Mouse (Mus musculus): ENCODE measurements around the gene Mrpl44. TPM values are rescaled to one million over a fixed set of nuclear protein-coding genes. Genes with fewer than 3 reads are reported as not detected.

Gene Mrpl44
- polyA plus RNA-seq (2015; fragmentation: Nextera tagmentation; extraction: Ambion mirVana): 49.7 and 60.0 TPM in 2 replicates

GRCm38 (mm10) chr1:79775927-79776458 is at the start of gene Mrpl44, which contains the start of gene Wdfy1:
TSS of gene Mrpl44 (plus strand) at chr1:79776018.
TSS of gene Wdfy1 (minus strand) at chr1:79776143.
- peak within 1 kb of the TSS; percentile 94 for H3K4me3 ChIP-seq
- 0 out of 2 replicates have a peak, but pooled peaks cover 2% of the 10 kb centered on the region for H3K4me1 ChIP-seq
- no peaks in the 10 kb centered on the region for H3K9me3 ChIP-seq
- ATAC-seq (ENCODE audit: insufficient number of reproducible peaks, insufficient read depth, low FRiP score, low TSS enrichment, low read depth): peak; percentile 97
- H3K27ac ChIP-seq: peak within 1 kb of the TSS; percentile 89
- H3K27me3 ChIP-seq: no peaks in the 10 kb centered on the region
- peaks cover 32% of the 10 kb centered on the region for H3K36me3 ChIP-seq
- H3K4me2 ChIP-seq: peak within 1 kb of the TSS; percentile 63
- under 1% methylated on average over 38 of the region's 38 CpGs for WGBS
- peak within 1 kb of the TSS; percentile 92 for H3K9ac ChIP-seq

- peaks cover 10% of the 10 kb centered on the region; the same call in 1 of the 2 replicates for H3K4me1 ChIP-seq
- 87% methylated on average over 5 of the region's 5 CpGs for WGBS
- no peak for ATAC-seq (ENCODE audit: insufficient number of reproducible peaks, insufficient read depth, low FRiP score, low TSS enrichment, low read depth)
- H3K9me3 ChIP-seq: no peaks in the 10 kb centered on the region
- H3K36me3 ChIP-seq: peaks cover 9% of the 10 kb centered on the region; the same call in 1 of the 2 replicates
- H3K4me2 ChIP-seq: no peak overlapping the region
- no peak overlapping the region for H3K9ac ChIP-seq
- H3K27me3 ChIP-seq: no peaks in the 10 kb centered on the region
- no peak overlapping the region for H3K4me3 ChIP-seq
- no peak overlapping the region for H3K27ac ChIP-seq
These were observed 41.0 kb upstream of the Mrpl44 start for GRCm38 (mm10) chr1:79734794-79735193.

- H3K4me1 ChIP-seq: peaks cover 7% of the 10 kb centered on the region; the same call in 1 of the 2 replicates
- no peak overlapping the region for H3K9ac ChIP-seq
- ATAC-seq (ENCODE audit: insufficient number of reproducible peaks, insufficient read depth, low FRiP score, low TSS enrichment, low read depth): no peak
- no peaks in the 10 kb centered on the region for H3K9me3 ChIP-seq
- H3K27me3 ChIP-seq: no peaks in the 10 kb centered on the region
- no peak overlapping the region for H3K27ac ChIP-seq
- 89% methylated on average over 3 of the region's 3 CpGs for WGBS
- no peak overlapping the region for H3K4me2 ChIP-seq
- peaks cover 9% of the 10 kb centered on the region; the same call in 1 of the 2 replicates for H3K36me3 ChIP-seq
- H3K4me3 ChIP-seq: no peak overlapping the region
These were observed 39.4 kb upstream of the Mrpl44 start for GRCm38 (mm10) chr1:79736408-79736807.

GRCm38 (mm10) chr1:79739726-79740125 is 36.1 kb upstream of the Mrpl44 start:
- H3K27me3 ChIP-seq: no peaks in the 10 kb centered on the region
- ATAC-seq (ENCODE audit: insufficient number of reproducible peaks, insufficient read depth, low FRiP score, low TSS enrichment, low read depth): no peak

GRCm38 (mm10) chr1:79741002-79741401 is 34.8 kb upstream of the Mrpl44 start:
- Histone ChIP-seq H3K27ac (no peak overlapping the region), H3K9me3 (no peaks in the 10 kb centered on the region), H3K9ac (no peak overlapping the region), H3K36me3 (peaks cover 4% of the 10 kb centered on the region; the same call in 1 of the 2 replicates), H3K4me3 (no peak overlapping the region), H3K4me2 (no peak overlapping the region), H3K4me1 (peaks cover 7% of the 10 kb centered on the region; the same call in 1 of the 2 replicates), H3K27me3 (no peaks in the 10 kb centered on the region)
- no peak for ATAC-seq (ENCODE audit: insufficient number of reproducible peaks, insufficient read depth, low FRiP score, low TSS enrichment, low read depth)
- WGBS: 68% methylated on average over 4 of the region's 4 CpGs

More at GRCm38 (mm10) chr1:79739726-79740125, 36.1 kb upstream of the Mrpl44 start:
- WGBS: 97% methylated on average over 2 of the region's 2 CpGs
- Histone ChIP-seq H3K9me3 (no peaks in the 10 kb centered on the region), H3K4me3 (no peak overlapping the region), H3K4me1 (peaks cover 7% of the 10 kb centered on the region; the same call in 1 of the 2 replicates), H3K9ac (no peak overlapping the region), H3K36me3 (peaks cover 4% of the 10 kb centered on the region; the same call in 1 of the 2 replicates), H3K4me2 (no peak overlapping the region), H3K27ac (no peak overlapping the region)

GRCm38 (mm10) chr1:79742949-79743348 is 32.9 kb upstream of the Mrpl44 start:
- H3K36me3 ChIP-seq: peaks cover 2% of the 10 kb centered on the region; the same call in 1 of the 2 replicates
- ATAC-seq (ENCODE audit: insufficient number of reproducible peaks, insufficient read depth, low FRiP score, low TSS enrichment, low read depth): no peak
- 83% methylated on average over 7 of the region's 7 CpGs for WGBS

GRCm38 (mm10) chr1:79743385-79743784 is 32.4 kb upstream of the Mrpl44 start:
- no peaks in the 10 kb centered on the region for H3K9me3 ChIP-seq
- H3K4me2 ChIP-seq: no peak overlapping the region
- H3K4me1 ChIP-seq: peaks cover 7% of the 10 kb centered on the region; the same call in 1 of the 2 replicates
- 90% methylated on average over 1 of the region's 1 CpGs for WGBS
- H3K27ac ChIP-seq: no peak overlapping the region
- ATAC-seq (ENCODE audit: insufficient number of reproducible peaks, insufficient read depth, low FRiP score, low TSS enrichment, low read depth): no peak
- H3K4me3 ChIP-seq: no peak overlapping the region
- H3K27me3 ChIP-seq: no peaks in the 10 kb centered on the region
- H3K9ac ChIP-seq: no peak overlapping the region
- H3K36me3 ChIP-seq: no peaks in the 10 kb centered on the region

More at GRCm38 (mm10) chr1:79742949-79743348, 32.9 kb upstream of the Mrpl44 start:
- Histone ChIP-seq H3K4me2 (no peak overlapping the region), H3K4me1 (peaks cover 7% of the 10 kb centered on the region; the same call in 1 of the 2 replicates), H3K27me3 (no peaks in the 10 kb centered on the region), H3K9me3 (no peaks in the 10 kb centered on the region), H3K4me3 (no peak overlapping the region), H3K9ac (no peak overlapping the region), H3K27ac (no peak overlapping the region)

- Histone ChIP-seq H3K36me3 (no peaks in the 10 kb centered on the region), H3K4me3 (no peak overlapping the region), H3K4me1 (0 out of 2 replicates have a peak, but pooled peaks cover 1% of the 10 kb centered on the region), H3K9ac (no peak overlapping the region), H3K27ac (no peak overlapping the region), H3K9me3 (no peaks in the 10 kb centered on the region), H3K27me3 (no peaks in the 10 kb centered on the region), H3K4me2 (no peak overlapping the region)
- no peak for ATAC-seq (ENCODE audit: insufficient number of reproducible peaks, insufficient read depth, low FRiP score, low TSS enrichment, low read depth)
- 84% methylated on average over 4 of the region's 4 CpGs for WGBS
These were observed 29.8 kb upstream of the Mrpl44 start for GRCm38 (mm10) chr1:79746056-79746455.

- H3K4me1 ChIP-seq: peaks cover 4% of the 10 kb centered on the region; the same call in 1 of the 2 replicates
- H3K9me3 ChIP-seq: no peaks in the 10 kb centered on the region
- no peak overlapping the region for H3K4me2 ChIP-seq
- 59% methylated on average over 5 of the region's 5 CpGs for WGBS
- no peaks in the 10 kb centered on the region for H3K27me3 ChIP-seq
- no peak overlapping the region for H3K9ac ChIP-seq
- no peaks in the 10 kb centered on the region for H3K36me3 ChIP-seq
- ATAC-seq (ENCODE audit: insufficient number of reproducible peaks, insufficient read depth, low FRiP score, low TSS enrichment, low read depth): no peak
- 0 out of 2 replicates have a peak overlapping the region, but pooled peaks have one; percentile 13 for H3K27ac ChIP-seq
- no peak overlapping the region for H3K4me3 ChIP-seq
These were observed 24.6 kb upstream of the Mrpl44 start for GRCm38 (mm10) chr1:79751186-79751585.

GRCm38 (mm10) chr1:79752015-79752695 is 23.7 kb upstream of the Mrpl44 start:
- H3K27ac ChIP-seq: no peak overlapping the region
- 79% methylated on average over 7 of the region's 7 CpGs for WGBS
- no peaks in the 10 kb centered on the region for H3K27me3 ChIP-seq
- H3K4me1 ChIP-seq: peaks cover 4% of the 10 kb centered on the region; the same call in 1 of the 2 replicates
- no peak overlapping the region for H3K9ac ChIP-seq
- H3K4me2 ChIP-seq: no peak overlapping the region
- ATAC-seq (ENCODE audit: insufficient number of reproducible peaks, insufficient read depth, low FRiP score, low TSS enrichment, low read depth): no peak
- H3K4me3 ChIP-seq: no peak overlapping the region
- H3K9me3 ChIP-seq: no peaks in the 10 kb centered on the region
- no peaks in the 10 kb centered on the region for H3K36me3 ChIP-seq

- Histone ChIP-seq H3K36me3 (no peaks in the 10 kb centered on the region), H3K27ac (no peak overlapping the region), H3K4me1 (peaks cover 4% of the 10 kb centered on the region; the same call in 1 of the 2 replicates), H3K4me2 (no peak overlapping the region), H3K4me3 (no peak overlapping the region), H3K9me3 (no peaks in the 10 kb centered on the region), H3K9ac (no peak overlapping the region), H3K27me3 (no peaks in the 10 kb centered on the region)
- 81% methylated on average over 4 of the region's 4 CpGs for WGBS
- no peak for ATAC-seq (ENCODE audit: insufficient number of reproducible peaks, insufficient read depth, low FRiP score, low TSS enrichment, low read depth)
These were observed 23.0 kb upstream of the Mrpl44 start for GRCm38 (mm10) chr1:79752714-79753340.
